Mouse (Mus musculus): Measurements from ENCODE around the gene Rhoa.

Rhoa gene

GRCm38 (mm10) chr9:108339886-108340257 is 33.9 kb downstream of the Rhoa start:
- in situ Hi-C loops (cut with MboI; ENCODE audit: low sequenced_read_pairs), result no loop called here

DNA sequence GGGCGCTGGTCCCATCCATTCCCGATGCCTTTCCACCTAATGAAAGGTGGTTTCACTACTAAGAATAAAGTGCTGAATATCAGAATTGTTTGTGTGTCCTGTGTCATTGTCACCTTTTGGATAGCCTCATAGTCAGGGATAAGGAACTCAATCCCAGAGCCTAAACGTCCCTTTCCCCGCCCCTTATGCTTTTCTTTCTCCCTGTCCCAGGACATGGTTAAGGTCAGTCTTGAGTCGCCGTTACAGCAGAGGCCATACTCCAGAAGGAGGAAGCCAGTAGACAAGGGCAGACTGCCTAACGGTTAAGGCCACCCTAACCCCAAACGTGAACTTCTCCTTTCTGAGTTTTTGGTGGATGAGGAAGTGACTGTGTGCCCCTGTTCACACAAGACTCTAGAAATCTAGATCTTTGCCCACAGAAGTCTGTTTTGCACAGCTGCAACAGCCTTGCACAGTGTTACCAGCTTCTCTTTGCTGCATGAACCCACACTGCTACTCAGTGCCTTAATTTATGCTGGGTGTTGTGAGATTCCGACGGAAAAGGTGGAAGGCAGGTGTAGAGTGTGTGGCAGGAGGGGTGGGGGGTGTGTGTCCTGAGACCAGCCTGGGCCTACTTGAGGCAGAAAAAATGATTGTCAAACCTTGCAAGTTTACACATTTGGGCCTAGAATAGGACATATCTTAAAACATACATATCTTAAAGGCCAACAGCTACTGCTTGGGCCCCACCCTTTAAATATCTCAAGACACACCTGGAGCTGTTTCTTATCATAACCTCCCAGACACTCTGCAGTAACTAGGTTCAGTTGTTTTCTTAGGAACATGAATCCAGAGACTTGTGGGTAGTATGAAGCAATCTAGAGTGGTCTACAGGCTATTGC is 34.6 kb downstream of the Rhoa start:
- in situ Hi-C loops (cut with MboI; ENCODE audit: low sequenced_read_pairs), result no loop called here

DNA sequence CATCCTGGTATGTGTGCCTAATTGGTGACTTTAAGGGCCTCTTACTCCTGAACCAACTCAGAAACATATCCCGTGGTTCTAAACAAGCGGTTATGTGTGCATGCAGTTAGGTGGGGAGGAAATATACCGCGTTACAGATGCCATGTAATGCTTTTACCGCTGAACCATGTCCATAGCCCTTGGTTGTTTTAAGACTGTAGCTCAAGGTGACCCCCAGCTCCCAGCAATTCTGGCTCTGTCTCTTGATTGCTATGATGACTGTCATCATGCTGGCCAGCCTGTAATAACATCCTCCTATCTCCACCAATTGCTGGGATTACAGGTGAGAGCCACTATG is 35.2 kb downstream of the Rhoa start:
- in situ Hi-C loops (cut with MboI; ENCODE audit: low sequenced_read_pairs), result no loop called here

GRCm38 (mm10) chr9:108341801-108342200 is 35.9 kb downstream of the Rhoa start:
- in situ Hi-C loops (cut with MboI; ENCODE audit: low sequenced_read_pairs), result no loop called here

- in situ Hi-C loops (cut with MboI; ENCODE audit: low sequenced_read_pairs), result no loop called here
Observed at GRCm38 (mm10) chr9:108342301-108342831, 36.4 kb downstream of the Rhoa start.

- in situ Hi-C loops (cut with MboI; ENCODE audit: low sequenced_read_pairs), result no loop called here
Observed at GRCm38 (mm10) chr9:108343331-108343730, 37.4 kb downstream of the Rhoa start.

- in situ Hi-C loops (cut with MboI; ENCODE audit: low sequenced_read_pairs), result no loop called here
Observed at GRCm38 (mm10) chr9:108343835-108344234, 37.9 kb downstream of the Rhoa start.

DNA sequence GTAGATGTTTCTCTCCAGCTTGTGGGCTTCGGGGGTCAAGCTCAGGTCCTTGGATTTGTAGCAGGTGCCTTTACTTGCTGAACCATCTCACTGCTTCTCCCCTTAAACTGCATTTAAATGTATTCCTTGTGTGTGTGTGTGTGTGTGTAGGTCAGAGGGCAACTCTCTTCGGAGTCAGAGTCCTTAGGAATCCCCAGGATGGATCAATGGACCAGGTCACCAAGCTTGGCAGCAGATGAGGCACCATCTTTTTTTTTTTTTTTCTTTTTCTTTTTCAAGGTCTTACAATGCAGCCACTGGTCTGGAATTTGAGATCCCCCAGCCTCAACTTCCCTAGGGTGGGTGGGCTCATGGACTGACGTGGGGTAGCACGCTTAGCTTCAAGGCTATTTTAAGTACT is 38.5 kb downstream of the Rhoa start:
- in situ Hi-C loops (cut with MboI; ENCODE audit: low sequenced_read_pairs), result no loop called here

GRCm38 (mm10) chr9:108347024-108347423 is 41.1 kb downstream of the Rhoa start:
- in situ Hi-C loops (cut with MboI; ENCODE audit: low sequenced_read_pairs), result no loop called here

DNA sequence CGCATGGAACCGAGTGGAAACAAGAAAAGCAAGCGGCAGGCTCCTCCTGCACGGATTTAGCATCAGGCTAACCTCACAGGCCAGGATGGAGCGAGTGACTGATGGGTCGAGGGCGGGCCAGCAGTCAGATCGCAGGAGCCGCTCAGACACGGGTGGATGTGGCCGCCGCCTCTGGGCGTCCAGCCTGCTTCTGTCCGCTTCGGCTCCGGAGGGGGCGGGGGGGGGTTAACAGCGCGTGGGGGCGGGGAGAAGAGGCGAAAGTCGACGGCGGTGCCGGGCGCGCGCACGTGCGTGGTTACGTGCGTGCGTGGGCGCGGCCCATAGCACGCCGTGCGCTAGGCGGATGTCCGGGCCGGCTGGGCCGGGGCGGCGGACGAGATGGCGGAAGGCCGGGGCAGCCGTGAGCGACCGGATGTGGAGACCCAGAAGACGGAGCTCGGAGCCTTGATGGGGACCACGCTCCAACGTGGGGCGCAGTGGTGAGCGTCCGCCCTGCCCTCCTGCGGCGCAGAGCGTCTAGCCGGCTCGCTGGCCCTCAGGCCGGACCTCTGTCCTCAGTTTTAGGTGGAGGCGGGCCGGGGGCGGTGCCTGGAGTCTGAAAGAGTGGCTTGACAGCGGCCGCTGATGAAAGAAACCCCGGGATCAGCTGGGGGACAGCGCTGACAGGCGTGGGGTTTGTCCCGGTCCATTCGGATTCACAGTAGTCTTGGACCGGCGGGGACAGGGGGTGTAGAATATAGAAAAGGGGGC is 41.8 kb downstream of the Rhoa start, which contains the start of gene Usp4:
Usp4 (plus strand) TSS at position 314 of the 750 bp plus-strand sequence.
- in situ Hi-C loops (cut with MboI; ENCODE audit: low sequenced_read_pairs), result no loop called here

GRCm38 (mm10) chr9:108348290-108348680 is 42.4 kb downstream of the Rhoa start:
- in situ Hi-C loops (cut with MboI; ENCODE audit: low sequenced_read_pairs), result no loop called here

- in situ Hi-C loops (cut with MboI; ENCODE audit: low sequenced_read_pairs), result no loop called here
Observed at GRCm38 (mm10) chr9:108349727-108350126, 43.8 kb downstream of the Rhoa start.

- in situ Hi-C loops (cut with MboI; ENCODE audit: low sequenced_read_pairs), result no loop called here
Observed at GRCm38 (mm10) chr9:108378234-108378633, 72.3 kb downstream of the Rhoa start.

DNA sequence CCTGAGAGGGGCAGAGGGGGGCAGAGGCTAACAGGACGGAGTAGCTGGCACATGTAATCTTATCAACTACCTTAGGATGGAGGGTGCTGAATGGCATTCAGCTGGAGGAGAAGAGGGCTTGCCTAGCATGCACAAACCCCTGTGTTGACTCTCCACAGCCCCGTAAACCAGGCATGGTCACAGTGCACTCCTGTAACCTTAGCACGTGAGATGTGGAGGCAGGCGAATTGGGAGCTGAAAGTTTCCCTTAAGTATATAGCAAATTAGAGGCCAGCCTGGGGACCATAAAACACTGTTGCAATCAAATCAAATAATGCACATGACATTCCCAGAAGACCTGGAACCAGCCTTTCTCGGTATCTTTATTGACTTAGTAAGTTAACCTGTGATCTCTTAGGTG is 72.8 kb downstream of the Rhoa start:
- in situ Hi-C loops (cut with MboI; ENCODE audit: low sequenced_read_pairs), result no loop called here

DNA sequence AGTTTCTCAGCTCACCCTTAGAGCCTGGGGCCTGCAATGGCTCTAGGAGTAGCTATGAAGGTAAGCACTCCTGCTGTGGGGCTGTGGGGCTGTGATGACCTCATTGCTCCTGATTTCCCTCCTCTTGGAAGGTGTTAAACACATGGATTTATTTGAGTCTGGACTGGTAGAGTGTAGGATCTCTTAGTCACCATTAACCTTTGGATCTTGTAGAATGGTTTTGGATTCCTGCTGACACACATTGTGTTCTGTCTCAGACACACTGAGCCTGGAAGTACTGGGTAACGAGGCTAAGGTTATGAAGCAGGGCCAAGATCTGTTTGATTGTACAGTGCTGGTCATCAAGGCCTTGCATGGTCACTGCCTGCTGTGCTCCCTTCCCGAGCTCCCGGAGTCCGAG is 73.4 kb downstream of the Rhoa start:
- in situ Hi-C loops (cut with MboI; ENCODE audit: low sequenced_read_pairs), result no loop called here

GRCm38 (mm10) chr9:108381382-108381781 is 75.5 kb downstream of the Rhoa start:
- in situ Hi-C loops (cut with MboI; ENCODE audit: low sequenced_read_pairs), result no loop called here

GRCm38 (mm10) chr9:108385006-108385405 is 79.1 kb downstream of the Rhoa start:
- in situ Hi-C loops (cut with MboI; ENCODE audit: low sequenced_read_pairs), result no loop called here

GRCm38 (mm10) chr9:108386816-108387215 is 80.9 kb downstream of the Rhoa start:
- in situ Hi-C loops (cut with MboI; ENCODE audit: low sequenced_read_pairs), result no loop called here
